Mouse (Mus musculus): ENCODE measurements around the gene Cdkl4. TPM values are rescaled to one million over a fixed set of nuclear protein-coding genes. Genes with fewer than 3 reads are reported as not detected.

Cdkl4 gene
- 5.4 and 5.5 TPM in 2 replicates for polyA plus RNA-seq (2012; rRNA removed)

DNA sequence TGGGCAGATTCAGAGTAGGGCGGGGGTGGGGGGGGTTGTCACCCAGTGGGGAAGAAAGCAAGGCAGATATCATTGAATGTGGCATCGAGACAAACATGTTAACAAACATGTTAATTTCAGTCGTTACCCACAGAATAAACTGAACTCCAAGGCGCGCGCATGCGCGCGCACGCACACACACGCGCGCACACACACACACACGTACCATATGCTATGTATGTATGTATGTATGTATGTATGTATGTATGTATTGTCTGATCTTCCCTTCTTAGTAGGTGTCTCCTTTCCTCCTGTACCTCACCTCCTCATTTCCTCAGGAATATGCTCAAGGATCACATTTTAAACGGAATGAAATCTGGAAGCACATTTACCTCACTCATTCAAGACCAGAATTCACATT, at the start of gene Cdkl4:
TSS of gene Cdkl4 (minus strand) at position 175 of the 400 bp plus-strand sequence.

DNA sequence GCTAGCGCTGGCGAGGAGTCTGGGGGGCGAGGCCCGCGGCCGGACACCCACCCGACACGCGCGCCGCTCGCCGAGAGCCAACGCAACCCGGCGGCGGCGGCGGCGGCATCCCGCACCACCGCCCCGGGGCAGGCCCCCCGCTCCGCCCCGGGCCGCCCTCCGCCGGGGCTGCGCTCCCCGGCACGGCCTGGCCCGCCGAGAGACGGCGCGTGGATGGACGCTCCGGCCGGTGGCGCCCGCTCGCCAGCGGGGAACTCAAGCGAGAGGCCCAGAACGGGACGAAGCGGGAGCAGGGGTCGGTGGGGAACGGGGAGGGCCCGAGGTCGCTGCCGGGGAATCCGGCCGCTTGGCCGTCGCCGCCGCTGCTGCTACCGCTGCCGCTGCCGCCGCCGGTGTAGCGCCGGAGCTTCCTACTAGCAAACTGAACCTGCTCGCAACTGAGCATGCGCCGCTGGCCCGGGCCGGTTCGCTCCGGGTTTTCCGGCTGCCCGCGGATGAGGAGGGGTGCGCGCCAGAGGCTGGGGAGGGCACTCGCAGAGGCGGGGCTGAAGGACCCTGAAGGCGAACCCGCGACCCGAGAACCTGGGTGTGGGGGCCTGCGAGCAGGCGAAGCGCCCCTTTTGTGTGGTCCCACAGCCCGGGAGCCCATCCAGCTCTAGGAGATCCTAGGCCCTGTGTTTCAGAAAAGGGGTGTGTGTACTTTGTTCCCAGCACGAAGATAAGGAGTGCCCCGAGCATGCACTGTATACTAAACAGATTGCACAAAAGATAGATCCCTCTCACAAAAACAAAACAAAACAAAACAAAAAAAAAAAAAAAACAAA, 97.4 kb downstream of the Cdkl4 start, which contains the start of gene Sos1:
TSS of gene Sos1 (minus strand) at position 423 of the 824 bp plus-strand sequence.

Other genes starting within 250 kb of the Cdkl4 start
- gene Gm10190, start 204.3 kb downstream of the Cdkl4 start, polyA plus RNA-seq (2012; rRNA removed), result 0.51 and 0.79 TPM in 2 replicates
- gene Sos1, start 97.4 kb downstream of the Cdkl4 start, polyA plus RNA-seq (2012; rRNA removed), result 16.8 and 17.1 TPM in 2 replicates
- 51.3 and 52.7 TPM in 2 replicates for gene Map4k3, start 150.7 kb upstream of the Cdkl4 start, polyA plus RNA-seq (2012; rRNA removed)

All from central nervous system, embryonic 18 days (tissue).